ENCODE assay signal across 9 mouse cellular contexts in the genomic region with DNA sequence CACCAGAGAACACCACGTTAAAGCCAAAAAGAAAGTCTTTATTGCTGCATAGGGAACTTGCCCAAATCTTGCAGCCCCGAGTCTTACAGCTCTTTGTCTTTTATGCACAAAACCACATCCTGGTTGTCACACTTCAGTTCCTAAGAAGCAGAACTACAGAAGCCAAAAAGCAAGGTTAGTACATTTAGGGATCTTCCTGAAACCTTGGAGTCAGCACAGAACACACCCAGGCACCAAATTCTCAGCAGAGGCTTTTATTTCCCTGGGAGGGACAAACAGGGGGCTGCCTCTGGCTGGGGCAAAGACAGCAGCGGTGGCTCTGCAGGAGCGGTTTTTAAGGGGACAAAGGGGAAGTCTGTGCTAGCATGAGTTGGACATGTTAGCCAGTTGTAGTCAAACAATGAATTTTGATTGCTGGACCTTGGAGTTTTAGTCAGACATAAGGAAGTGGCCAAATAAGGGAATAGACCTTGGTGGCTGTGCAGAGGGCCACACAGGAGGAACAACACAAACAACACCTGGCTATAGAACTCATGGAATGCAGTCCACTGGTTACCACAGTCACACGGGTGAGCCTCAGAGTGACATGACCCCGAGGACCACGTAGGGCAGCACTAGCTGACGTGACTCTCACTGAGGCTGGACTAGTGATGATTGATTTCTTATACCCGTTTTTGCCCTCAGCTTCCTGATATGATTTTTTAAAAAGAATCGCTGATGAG. TPM values are rescaled to one million over a fixed set of nuclear protein-coding genes. Genes with fewer than 3 reads are reported as not detected.
DNase-seq lines count a peak whose midpoint lies in the region; ATAC-seq and TF ChIP-seq lines count a peak whose summit lies in the region.
"Had no signal": no experiment of that assay in that cellular context is flagged by ENCODE, and none has a peak within 500 bp of the region (broad histone marks: within the 10 kb centered on the region; RNA-seq: fewer than 3 reads in every experiment).

No protein-coding gene starts in this region.

- H3K27me3 ChIP-seq in hindbrain, embryonic 10.5 days (ENCODE audit: insufficient read depth, poor library complexity, severe bottlenecking), result no peaks in the 10 kb centered on the region
- no peaks in the 10 kb centered on the region for H3K27me3 ChIP-seq in forebrain, embryonic 13.5 days

- H3K4me3 ChIP-seq in bone marrow, adult 2 months (replicated peaks; ENCODE audit: control insufficient read depth, low read depth, low read length), result peak overlapping the region; percentile 10
- H3K4me3 ChIP-seq in hindbrain, embryonic 10.5 days, result no peak overlapping the region
- H3K4me3 ChIP-seq in forebrain, embryonic 13.5 days, result no peak overlapping the region
- H3K4me3 ChIP-seq: heart, adult 2 months had no signal

- H3K36me3 ChIP-seq in hindbrain, embryonic 10.5 days, result no peaks in the 10 kb centered on the region
- H3K36me3 ChIP-seq in forebrain, embryonic 13.5 days (ENCODE audit: poor library complexity, severe bottlenecking), result no peaks in the 10 kb centered on the region

- ATAC-seq in megakaryocyte progenitor cell, adult 5-6 weeks (replicated peaks; ENCODE audit: poor library complexity), result peak; percentile 74
- no peak for ATAC-seq in forebrain, embryonic 13.5 days
- ATAC-seq: forebrain, embryonic 14.5 days had no signal

- H3K9me3 ChIP-seq in hindbrain, embryonic 10.5 days, result no peaks in the 10 kb centered on the region
- H3K9me3 ChIP-seq in forebrain, embryonic 13.5 days (replicated peaks), result no peaks in the 10 kb centered on the region

- DNase-seq in thymus, postnatal 0 days (ENCODE audit: low spot score), result peak; percentile 47
- DNase-seq in thymus, adult 18-20 months, result no peak
- no peak for DNase-seq in hindbrain, embryonic 10.5 days (ENCODE audit: low spot score)
- DNase-seq in gastrocnemius, adult 18-20 months (ENCODE audit: low spot score), result no peak

- no peak overlapping the region for H3K4me2 ChIP-seq in forebrain, embryonic 13.5 days

- no peak for TF ChIP-seq CTCF in bone marrow, adult 2 months (IDR thresholded peaks at IDR 0.05; ENCODE audit: control insufficient read depth, insufficient read depth, low read length)

- peaks cover 5% of the 10 kb centered on the region for H3K4me1 ChIP-seq in bone marrow, adult 2 months (ENCODE audit: control insufficient read depth, insufficient read depth, low read length)
- H3K4me1 ChIP-seq in hindbrain, embryonic 10.5 days (replicated peaks), result peaks cover 5% of the 10 kb centered on the region
- no peaks in the 10 kb centered on the region for H3K4me1 ChIP-seq in forebrain, embryonic 13.5 days

- no peak overlapping the region for H3K9ac ChIP-seq in forebrain, embryonic 13.5 days

- 10% methylated on average over 10 of the region's 10 CpGs for WGBS in bone marrow, adult 2 months
- WGBS in hindbrain, embryonic 10.5 days, result 60% methylated on average over 10 of the region's 10 CpGs
- WGBS in forebrain, embryonic 13.5 days, result 67% methylated on average over 10 of the region's 10 CpGs

- H3K27ac ChIP-seq in bone marrow, adult 2 months (ENCODE audit: control insufficient read depth, insufficient read depth, low read depth, low read length, poor library complexity), result peak overlapping the region; percentile 79
- no peak overlapping the region for H3K27ac ChIP-seq in hindbrain, embryonic 10.5 days
- no peak overlapping the region for H3K27ac ChIP-seq in forebrain, embryonic 13.5 days
- H3K27ac ChIP-seq: heart, adult 2 months had no signal

- TF ChIP-seq POLR2A in bone marrow, adult 2 months (IDR thresholded peaks at IDR 0.05; ENCODE audit: borderline replicate concordance, control insufficient read depth, low read depth, low read length), result no peak

RNA-seq across cellular contexts. Expression of a gene that starts 53.0 kb away (rescaled TPM):
- 0.59 and 0.62 TPM in 2 replicates for polyA plus RNA-seq in thymus, postnatal 0 days (2015; fragmentation: Nextera tagmentation; extraction: Ambion mirVana)
- polyA plus RNA-seq in bone marrow, adult 2 months (2011; ENCODE audit: insufficient read depth, insufficient read length, low replicate concordance, missing spikeins), result not detected in 2 replicates
- total RNA-seq in megakaryocyte progenitor cell, adult 5-6 weeks (2015), result 0.02 TPM in 1 of 2 replicates, not detected in the other
- total RNA-seq in megakaryocyte progenitor cell, adult 5-6 weeks (2017), result not detected in 2 replicates
- not detected in 2 replicates for polyA plus RNA-seq in hindbrain, embryonic 10.5 days (2016; fragmentation: Nextera tagmentation; extraction: Ambion mirVana)
- polyA plus RNA-seq in forebrain, embryonic 13.5 days (2015; fragmentation: Nextera tagmentation; extraction: Ambion mirVana), result 0.18 and 0.25 TPM in 2 replicates
- total RNA-seq in gastrocnemius, adult 18-20 months (2021), result not detected
- polyA plus RNA-seq: heart, adult 2 months had no signal
